Mouse (Mus musculus): ENCODE results near the gene Cilp.

The Cilp gene

GRCm38 (mm10) chr9:65297056-65297455 lies 32.1 kb downstream of the Cilp start:
- DNase-seq, result no peak

GRCm38 (mm10) chr9:65298761-65299160 lies 33.8 kb downstream of the Cilp start:
- no peak for DNase-seq

- DNase-seq, result no peak
These were observed 34.7 kb downstream of the Cilp start for GRCm38 (mm10) chr9:65299650-65300049.

DNA sequence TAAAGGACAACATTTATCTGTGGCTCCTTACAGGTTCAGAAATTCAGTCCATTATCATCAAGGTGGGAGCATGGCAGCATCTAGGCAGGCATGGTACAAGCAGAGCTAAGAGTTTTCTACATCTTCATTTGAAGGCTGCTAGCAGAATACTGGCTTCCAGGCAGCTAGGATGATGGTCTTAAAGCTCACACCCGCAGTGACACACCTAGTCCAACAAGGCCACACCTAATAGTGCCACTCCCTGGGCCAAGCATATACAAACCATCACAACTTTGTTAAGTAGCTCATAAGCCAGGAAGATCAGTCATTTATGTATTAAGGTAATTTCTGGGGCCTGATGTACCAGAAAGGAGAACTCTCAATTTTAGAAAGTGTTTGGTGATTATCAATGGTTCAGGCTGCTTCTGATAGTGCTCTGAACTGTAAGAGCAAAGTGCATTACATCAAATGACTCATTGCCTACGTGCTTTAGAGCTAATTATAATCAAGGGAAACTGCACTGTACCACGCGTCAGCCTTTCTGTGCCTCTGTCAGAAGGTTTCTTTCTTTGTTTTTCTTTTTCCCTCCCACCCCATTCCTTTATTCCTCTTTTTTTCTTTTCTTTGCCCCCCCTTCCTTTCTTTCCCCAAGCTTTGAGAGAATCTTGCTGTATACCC lies 37.5 kb downstream of the Cilp start:
- DNase-seq, result no peak

- no peak for DNase-seq
These were observed 38.6 kb downstream of the Cilp start for GRCm38 (mm10) chr9:65303586-65303985.

- DNase-seq, result no peak
These were observed 39.3 kb downstream of the Cilp start for GRCm38 (mm10) chr9:65304300-65304699.

DNA sequence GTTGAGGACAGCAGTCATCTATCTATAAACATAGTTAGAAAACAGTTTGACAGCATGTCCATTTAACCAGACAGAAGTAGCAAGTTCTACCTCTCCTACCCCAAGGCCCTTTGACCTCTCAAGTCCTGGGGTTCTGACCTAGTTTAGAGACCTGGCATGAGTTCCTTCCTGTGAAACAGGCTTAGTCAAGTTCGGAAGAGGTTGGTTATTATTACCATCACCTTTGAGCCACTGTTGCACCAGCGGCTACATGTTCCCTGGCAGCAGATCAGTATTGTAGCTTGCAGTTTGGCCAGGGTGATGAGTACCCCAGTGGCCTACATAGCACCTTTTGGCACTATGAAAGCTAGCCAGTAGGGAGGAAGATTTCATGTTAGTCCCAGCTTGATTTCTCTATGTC lies 41.7 kb downstream of the Cilp start:
- no peak for DNase-seq

- DNase-seq, result no peak
These were observed 43.0 kb downstream of the Cilp start for GRCm38 (mm10) chr9:65308011-65308410.

GRCm38 (mm10) chr9:65312669-65313357 lies 47.8 kb downstream of the Cilp start:
- DNase-seq, result no peak

DNA sequence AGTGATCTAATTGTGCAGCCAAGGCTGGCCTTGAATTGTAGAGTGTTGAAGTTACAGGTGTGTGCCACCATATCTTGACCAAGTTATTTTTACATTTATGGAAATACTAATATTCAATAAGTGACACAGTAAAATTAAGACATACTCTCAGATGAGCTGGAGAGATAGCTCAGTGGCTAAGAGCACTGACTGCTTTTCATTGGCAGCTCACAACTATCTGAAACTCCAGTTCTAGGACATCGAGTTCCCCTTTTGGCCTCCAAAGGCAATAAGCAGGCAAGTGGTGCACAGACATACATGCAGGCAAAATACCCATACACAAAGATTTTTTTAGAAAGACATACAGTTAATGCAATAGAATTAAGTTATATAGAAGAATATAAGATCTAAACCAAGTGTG lies 48.9 kb downstream of the Cilp start:
- no peak for DNase-seq

DNA sequence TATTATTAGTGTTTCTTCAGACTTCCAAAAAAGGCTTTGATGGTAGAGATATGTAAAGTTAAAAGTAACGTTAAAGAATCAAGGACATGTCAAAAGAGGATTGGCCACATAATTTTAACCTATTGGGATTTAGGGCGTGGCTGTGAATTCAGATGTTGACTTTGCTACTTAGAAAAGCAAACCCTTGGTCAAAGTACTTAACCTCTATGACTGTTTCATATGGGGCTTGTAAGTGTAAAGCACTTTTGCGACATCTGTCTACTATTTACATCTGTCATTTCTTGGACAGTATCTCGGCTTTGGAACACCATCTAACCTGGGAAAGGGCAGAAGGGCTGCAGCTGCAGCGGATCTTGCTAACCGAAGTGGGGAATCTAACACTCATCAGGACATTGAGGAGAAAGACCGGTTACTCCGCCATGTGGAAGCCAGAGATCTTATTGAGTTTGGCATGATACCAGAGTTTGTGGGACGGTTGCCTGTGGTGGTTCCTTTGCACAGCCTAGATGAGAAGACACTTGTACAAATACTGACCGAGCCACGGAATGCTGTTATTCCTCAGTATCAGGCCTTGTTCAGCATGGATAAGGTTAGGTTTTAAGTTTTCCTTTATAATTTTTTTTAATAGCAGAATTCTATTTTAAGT lies 57.4 kb downstream of the Cilp start:
- DNase-seq, result no peak

- no peak for DNase-seq
These were observed 61.0 kb downstream of the Cilp start for GRCm38 (mm10) chr9:65325971-65326370.

- DNase-seq, result no peak
These were observed 62.4 kb downstream of the Cilp start for GRCm38 (mm10) chr9:65327371-65327770.

All from spleen, adult 18-20 months (tissue).